ENCODE assay signal across 8 mouse cellular contexts in the genomic region with DNA sequence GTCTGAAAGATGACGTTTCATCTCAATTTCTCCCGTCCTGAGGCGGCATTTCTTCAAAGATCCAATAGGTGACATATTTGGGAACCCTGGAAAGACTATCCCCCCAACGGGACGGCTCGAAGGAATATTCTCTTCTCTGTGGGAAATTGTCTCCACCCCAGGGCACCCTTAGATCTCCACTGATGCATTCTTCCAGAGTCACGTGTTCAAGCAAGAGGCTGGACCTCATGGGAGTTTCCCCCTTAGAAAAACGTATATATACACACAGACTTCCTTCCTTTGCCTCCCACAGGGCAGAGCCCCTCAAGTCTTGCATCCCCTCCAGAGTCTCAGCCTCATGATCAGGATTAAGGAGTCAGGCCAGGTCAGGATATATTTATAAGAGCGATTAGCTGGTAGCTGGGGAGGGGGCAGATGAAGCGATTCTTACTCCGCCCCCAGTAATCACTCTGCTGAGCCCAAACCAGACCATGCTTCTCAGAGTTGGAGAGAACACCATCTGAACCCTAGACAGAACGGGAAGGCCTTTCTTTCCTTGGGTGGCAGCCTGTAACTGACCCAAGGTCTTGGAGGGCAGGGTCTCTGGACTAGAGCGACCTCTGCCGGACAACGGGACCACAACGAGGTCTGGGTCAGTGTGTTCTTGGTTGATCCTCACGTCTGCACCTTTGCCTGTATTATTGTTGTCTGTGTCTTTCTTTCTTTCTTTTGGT. TPM values are rescaled to one million over a fixed set of nuclear protein-coding genes. Genes with fewer than 3 reads are reported as not detected.
A peak's percentile ranks its signal among the peaks of the same experiment; 100 is the strongest.
DNase-seq lines count a peak whose midpoint lies in the region; ATAC-seq and TF ChIP-seq lines count a peak whose summit lies in the region.

A gene (plus strand): TSS at position 464 of the 713 bp plus-strand sequence.

- H3K36me3 ChIP-seq in embryonic facial prominence, embryonic 11.5 days (replicated peaks; ENCODE audit: control insufficient read depth, insufficient read depth, low read depth, low read length), result no peaks in the 10 kb centered on the region
- H3K36me3 ChIP-seq in limb, embryonic 11.5 days (ENCODE audit: control insufficient read depth, insufficient read depth, low read length), result no peaks in the 10 kb centered on the region

- ATAC-seq in embryonic facial prominence, embryonic 11.5 days (replicated peaks; ENCODE audit: insufficient number of reproducible peaks, low FRiP score, low TSS enrichment, low read depth), result no peak
- ATAC-seq in limb, embryonic 11.5 days (ENCODE audit: insufficient number of reproducible peaks, low FRiP score, low TSS enrichment, low read depth), result no peak
- no peak for ATAC-seq in CD4-positive, CD25-positive, alpha-beta regulatory T cell, adult 4 months

- H3K27ac ChIP-seq in embryonic facial prominence, embryonic 11.5 days (replicated peaks; ENCODE audit: low read depth, low read length), result no peak within 1 kb of the TSS
- H3K27ac ChIP-seq in limb, embryonic 11.5 days (replicated peaks; ENCODE audit: low read depth, low read length), result no peak within 1 kb of the TSS
- no peak within 1 kb of the TSS for H3K27ac ChIP-seq in olfactory bulb, adult 2 months (ENCODE audit: insufficient read depth, low read depth, low read length)

- 6% methylated on average over 17 of the region's 17 CpGs for WGBS in embryonic facial prominence, embryonic 11.5 days
- WGBS in limb, embryonic 11.5 days, result 13% methylated on average over 17 of the region's 17 CpGs
- whole genome bisulfite sequencing in olfactory bulb, adult 2 months, result 6% methylated on average over 17 of the region's 17 CpGs

- TF ChIP-seq POLR2A in olfactory bulb, adult 2 months (IDR thresholded peaks at IDR 0.05; ENCODE audit: insufficient read depth, low read depth, low read length), result no peak

- peak within 1 kb of the TSS; percentile 22; the same call in 1 of the 2 replicates for H3K9ac ChIP-seq in embryonic facial prominence, embryonic 11.5 days (replicated peaks; ENCODE audit: low read length)
- no peak within 1 kb of the TSS for H3K9ac ChIP-seq in limb, embryonic 11.5 days (ENCODE audit: low read length)

- peaks cover 45% of the 10 kb centered on the region for H3K27me3 ChIP-seq in embryonic facial prominence, embryonic 11.5 days (ENCODE audit: control insufficient read depth, insufficient read depth, low read length)
- H3K27me3 ChIP-seq in limb, embryonic 11.5 days (ENCODE audit: control insufficient read depth, insufficient read depth, low read length), result peaks cover 49% of the 10 kb centered on the region

- peak within 1 kb of the TSS; percentile 39 for H3K4me3 ChIP-seq in embryonic facial prominence, embryonic 11.5 days (ENCODE audit: low read depth, low read length)
- H3K4me3 ChIP-seq in limb, embryonic 11.5 days (ENCODE audit: low read depth, low read length), result peak within 1 kb of the TSS; percentile 37
- peak within 1 kb of the TSS; percentile 72 for H3K4me3 ChIP-seq in olfactory bulb, adult 2 months (ENCODE audit: insufficient read depth, low read depth, low read length)

- peak within 1 kb of the TSS; percentile 85 for H3K4me2 ChIP-seq in embryonic facial prominence, embryonic 11.5 days (ENCODE audit: low read depth, low read length)
- peak within 1 kb of the TSS; percentile 72 for H3K4me2 ChIP-seq in limb, embryonic 11.5 days (ENCODE audit: low read depth, severe bottlenecking)

- H3K9me3 ChIP-seq in embryonic facial prominence, embryonic 11.5 days (replicated peaks; ENCODE audit: control insufficient read depth, low read length), result no peaks in the 10 kb centered on the region
- no peaks in the 10 kb centered on the region for H3K9me3 ChIP-seq in limb, embryonic 11.5 days (ENCODE audit: control insufficient read depth, low read length)

- DNase-seq in right cerebral cortex, postnatal 4 days, result peak; percentile 47
- no peak for DNase-seq in right cerebral cortex, adult 18-20 months
- no peak for DNase-seq in embryonic facial prominence, embryonic 11.5 days (ENCODE audit: low spot score)
- no peak for DNase-seq in limb, embryonic 11.5 days (ENCODE audit: low spot score)
- DNase-seq in urinary bladder, adult 18-20 months (ENCODE audit: low spot score in 2 of 2), result no peak
- no peak for DNase-seq in adipocyte (ENCODE audit: low spot score)

- TF ChIP-seq CTCF in olfactory bulb, adult 2 months (IDR thresholded peaks at IDR 0.05; ENCODE audit: insufficient read depth, low read depth, low read length), result no peak

- H3K4me1 ChIP-seq in embryonic facial prominence, embryonic 11.5 days (ENCODE audit: control insufficient read depth, insufficient read depth, low read length), result peaks cover 4% of the 10 kb centered on the region
- H3K4me1 ChIP-seq in limb, embryonic 11.5 days (ENCODE audit: control insufficient read depth, insufficient read depth, low read length), result peaks cover 9% of the 10 kb centered on the region
- peaks cover 21% of the 10 kb centered on the region for H3K4me1 ChIP-seq in olfactory bulb, adult 2 months (ENCODE audit: control insufficient read depth, insufficient read depth, low read length)

RNA-seq across cellular contexts. Expression of the gene that starts here (rescaled TPM):
- polyA plus RNA-seq in embryonic facial prominence, embryonic 11.5 days (2014; fragmentation: Nextera tagmentation; extraction: Ambion mirVana), result not detected in 2 replicates
- polyA plus RNA-seq in limb, embryonic 11.5 days (2014; fragmentation: Nextera tagmentation; extraction: Ambion mirVana), result 0.16 TPM in 1 of 2 replicates, not detected in the other
- polyA plus RNA-seq in olfactory bulb, adult 2 months (2012; ENCODE audit: insufficient read depth, insufficient read length, low replicate concordance, missing spikeins), result not detected in 2 replicates
- polyA plus RNA-seq in CD4-positive, CD25-positive, alpha-beta regulatory T cell, adult 4 months (2017; shearing (Covaris generic)), result not detected
